Mouse (Mus musculus) neural tube, embryonic 11.5 days (tissue): Measurements from ENCODE around the gene Tmod1. TPM values are rescaled to one million over a fixed set of nuclear protein-coding genes. Genes with fewer than 3 reads are reported as not detected.

Experiments
- ATAC-seq: fragments of 200-750 bp; cut with Nextera tagmentation; 2 replicates; pipeline ENCODE4 v1.8.0; 2017; ENCODE audit warnings: moderate number of reproducible peaks, mild to moderate bottlenecking, moderate TSS enrichment, moderate library complexity; ENCODE audit not compliant: insufficient read depth, low FRiP score, low TSS enrichment
- DNase-seq: peaks from one replicate; pipeline ENCODE4 v3.0.0-alpha.2; 2015; ENCODE audit warnings: low spot score
- H3K27ac ChIP-seq: fragments of 300-500 bp; sonication (generic); 2 replicates; pipeline ENCODE4 v1.5.1; 2014; ENCODE audit warnings: low read depth, mild to moderate bottlenecking, low read length
- H3K27me3 ChIP-seq: fragments of 300-500 bp; sonication (generic); 2 replicates; pipeline ENCODE4 v1.6.1; 2014; ENCODE audit warnings: mild to moderate bottlenecking, low read length, mixed read lengths; ENCODE audit not compliant: control insufficient read depth, insufficient read depth
- H3K36me3 ChIP-seq: fragments of 300-500 bp; sonication (generic); 2 replicates; pipeline ENCODE4 v1.6.1; 2014; ENCODE audit warnings: mild to moderate bottlenecking, low read length, moderate library complexity, mixed read lengths; ENCODE audit not compliant: control insufficient read depth, insufficient read depth
- H3K4me1 ChIP-seq: fragments of 300-500 bp; sonication (generic); 2 replicates; pipeline ENCODE4 v1.6.1; 2014; ENCODE audit warnings: low read length, mixed read lengths; ENCODE audit not compliant: control insufficient read depth, insufficient read depth
- H3K4me2 ChIP-seq: fragments of 300-500 bp; sonication (generic); 2 replicates; pipeline ENCODE4 v1.6.1; 2014; ENCODE audit warnings: low read depth, mild to moderate bottlenecking, moderate library complexity
- H3K4me3 ChIP-seq: fragments of 300-500 bp; sonication (generic); 2 replicates; pipeline ENCODE4 v1.5.1; 2014; ENCODE audit warnings: low read depth, low read length
- H3K9ac ChIP-seq: fragments of 300-500 bp; sonication (generic); 2 replicates; pipeline ENCODE4 v1.6.1; 2014; ENCODE audit warnings: mild to moderate bottlenecking, low read length
- H3K9me3 ChIP-seq: fragments of 300-500 bp; sonication (generic); 2 replicates; pipeline ENCODE4 v1.6.1; 2016; ENCODE audit warnings: low read length; ENCODE audit not compliant: control insufficient read depth
- WGBS: fragments of 180-500 bp; shearing (Covaris S2); extraction: QIAGEN DNeasy Blood & Tissue Kit; methylation state at CpG from one replicate; pipeline ENCODE4 v1.1.7; 2014; 5-methylcytosine and 5-hydroxymethylcytosine counted together
- polyA plus RNA-seq: library from polyadenylated mRNA; unstranded; fragments of >200 nt; fragmentation: Nextera tagmentation; extraction: Ambion mirVana; gene quantifications from 2 replicates; pipeline ENCODE4 v1.2.1, GENCODE M21; 2014

The Tmod1 gene
- polyA plus RNA-seq, 1 experiment from 2014 or later, result 5.2 TPM

DNA sequence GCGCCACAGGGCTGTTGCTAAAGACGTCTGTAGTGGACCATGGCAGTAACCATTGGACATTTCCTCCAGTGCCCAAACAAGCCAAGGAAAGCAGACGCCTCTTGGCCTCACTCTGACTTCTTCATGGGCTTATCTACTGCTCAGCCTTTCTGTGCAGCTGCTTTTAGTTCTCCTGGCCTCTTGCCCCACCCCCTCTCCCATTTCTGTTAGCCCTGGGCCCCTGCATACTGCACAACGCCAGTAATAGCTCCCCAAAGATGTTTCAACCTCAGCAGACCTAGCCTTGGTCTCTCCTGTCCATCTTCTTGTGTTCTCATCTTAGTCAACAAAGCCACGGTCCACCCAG is 3.7 kb downstream of the Tmod1 start:
- Histone ChIP-seq H3K9me3 (no peaks in the 10 kb centered on the region), H3K36me3 (no peaks in the 10 kb centered on the region), H3K27ac (no peak overlapping the region; the same call in 1 of the 2 replicates), H3K27me3 (peaks cover 34% of the 10 kb centered on the region), H3K4me1 (peaks cover 13% of the 10 kb centered on the region), H3K9ac (no peak overlapping the region), H3K4me3 (no peak overlapping the region), H3K4me2 (no peak overlapping the region)
- DNase-seq (no peak), ATAC-seq (no peak)
- WGBS, result 42% methylated on average over 5 of the region's 5 CpGs

- WGBS, result 76% methylated on average over 8 of the region's 8 CpGs
- Histone ChIP-seq H3K27ac (no peak overlapping the region), H3K4me2 (no peak overlapping the region), H3K27me3 (peaks cover 25% of the 10 kb centered on the region), H3K9me3 (no peaks in the 10 kb centered on the region), H3K4me3 (no peak overlapping the region), H3K4me1 (peaks cover 13% of the 10 kb centered on the region), H3K9ac (no peak overlapping the region), H3K36me3 (no peaks in the 10 kb centered on the region)
- ATAC-seq, result no peak
- no peak for DNase-seq
These were observed 4.6 kb downstream of the Tmod1 start for GRCm38 (mm10) chr4:46043361-46043760.

DNA sequence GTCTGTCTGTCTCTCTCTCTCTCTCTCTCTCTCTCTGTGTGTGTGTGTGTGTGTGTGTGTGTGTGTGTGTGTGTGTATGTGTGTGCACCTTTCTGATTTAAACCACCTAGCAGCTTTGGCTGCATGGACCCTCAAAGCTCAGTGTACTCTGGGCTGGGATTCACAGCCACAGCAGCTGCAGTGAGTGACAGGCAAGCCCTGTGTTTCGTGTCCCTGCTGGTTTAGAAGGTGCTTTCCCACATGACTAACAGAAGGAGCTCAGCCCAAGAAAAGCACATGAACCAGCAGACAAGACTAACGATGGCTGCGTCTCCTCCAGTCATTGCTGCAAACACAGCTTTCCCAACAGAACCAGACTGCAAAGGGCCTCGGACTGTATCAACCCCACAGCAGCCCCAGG is 9.2 kb downstream of the Tmod1 start:
- Histone ChIP-seq H3K9ac (no peak overlapping the region), H3K9me3 (no peaks in the 10 kb centered on the region), H3K36me3 (no peaks in the 10 kb centered on the region), H3K4me3 (no peak overlapping the region), H3K27me3 (no peaks in the 10 kb centered on the region), H3K4me2 (no peak overlapping the region), H3K4me1 (no peaks in the 10 kb centered on the region), H3K27ac (no peak overlapping the region)
- DNase-seq, result no peak
- 70% methylated on average over 4 of the region's 4 CpGs for WGBS
- no peak for ATAC-seq

DNA sequence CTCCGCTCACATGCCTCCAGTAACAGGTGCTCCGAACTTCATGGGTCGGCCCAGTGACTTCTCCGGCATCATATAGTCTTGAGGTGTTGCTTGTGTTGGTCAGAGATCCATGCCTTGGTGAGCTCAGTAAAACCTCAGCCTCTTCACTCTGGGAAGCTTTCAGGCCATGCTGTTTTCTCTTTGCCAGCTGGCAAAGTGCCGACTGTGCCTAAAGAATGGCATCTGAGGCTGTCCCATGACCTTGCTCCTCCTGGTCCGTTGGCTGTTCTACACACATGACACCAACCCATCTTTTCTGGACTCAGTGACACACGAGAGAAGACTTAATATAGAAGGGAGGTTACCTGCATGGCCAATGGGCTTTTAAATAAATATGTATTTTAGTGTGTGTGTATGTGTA is 9.7 kb downstream of the Tmod1 start:
- Histone ChIP-seq H3K27me3 (no peaks in the 10 kb centered on the region), H3K27ac (no peak overlapping the region), H3K36me3 (no peaks in the 10 kb centered on the region), H3K9me3 (no peaks in the 10 kb centered on the region), H3K4me1 (no peaks in the 10 kb centered on the region), H3K4me2 (no peak overlapping the region), H3K9ac (no peak overlapping the region), H3K4me3 (no peak overlapping the region)
- DNase-seq (no peak), ATAC-seq (no peak)
- WGBS, result 86% methylated on average over 7 of the region's 7 CpGs

DNA sequence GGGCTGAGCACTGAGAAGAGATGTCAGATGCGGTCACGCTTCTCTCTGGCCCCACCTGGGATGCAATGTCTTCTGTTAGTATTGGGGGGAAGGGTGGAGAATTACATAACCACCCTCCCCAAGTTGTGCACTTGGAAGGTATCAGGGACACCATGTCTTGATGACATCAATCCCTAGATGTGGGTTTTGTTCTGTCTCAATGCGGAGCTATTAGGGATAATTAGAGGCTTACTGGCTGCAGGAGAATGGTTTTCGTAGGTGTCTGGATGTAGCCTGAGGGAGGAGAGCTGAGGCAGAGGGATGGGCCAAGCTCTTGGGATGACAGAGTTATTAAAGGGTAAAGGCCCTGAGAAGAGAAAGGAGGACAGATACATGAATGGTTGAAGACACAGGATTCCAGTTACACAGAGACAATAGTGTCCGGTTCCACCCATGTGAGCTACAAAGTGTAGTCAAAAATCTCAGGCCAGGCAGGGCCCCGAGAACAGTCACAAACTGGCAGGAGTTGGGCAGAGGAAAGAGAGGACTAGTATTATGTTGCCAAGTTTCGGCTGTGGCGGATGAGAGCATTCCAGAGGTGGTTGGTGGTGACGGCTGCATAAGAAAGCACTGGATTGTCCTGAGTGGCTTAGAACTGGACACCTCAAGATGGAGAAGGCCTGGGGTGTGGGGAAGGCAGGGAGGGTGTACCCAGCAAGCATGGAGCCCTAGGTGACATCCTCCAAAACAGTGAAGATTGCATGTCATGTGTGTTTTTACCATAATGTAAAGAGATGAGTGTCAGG is 14.8 kb downstream of the Tmod1 start:
- H3K9ac ChIP-seq, result no peak overlapping the region
- no peaks in the 10 kb centered on the region for H3K36me3 ChIP-seq
- no peaks in the 10 kb centered on the region for H3K4me1 ChIP-seq
- H3K9me3 ChIP-seq, result no peaks in the 10 kb centered on the region
- WGBS, result 88% methylated on average over 9 of the region's 9 CpGs
- ATAC-seq (no peak), DNase-seq (no peak)
- no peak overlapping the region for H3K4me2 ChIP-seq
- H3K27me3 ChIP-seq, result no peaks in the 10 kb centered on the region
- H3K27ac ChIP-seq, result no peak overlapping the region
- H3K4me3 ChIP-seq, result no peak overlapping the region

DNA sequence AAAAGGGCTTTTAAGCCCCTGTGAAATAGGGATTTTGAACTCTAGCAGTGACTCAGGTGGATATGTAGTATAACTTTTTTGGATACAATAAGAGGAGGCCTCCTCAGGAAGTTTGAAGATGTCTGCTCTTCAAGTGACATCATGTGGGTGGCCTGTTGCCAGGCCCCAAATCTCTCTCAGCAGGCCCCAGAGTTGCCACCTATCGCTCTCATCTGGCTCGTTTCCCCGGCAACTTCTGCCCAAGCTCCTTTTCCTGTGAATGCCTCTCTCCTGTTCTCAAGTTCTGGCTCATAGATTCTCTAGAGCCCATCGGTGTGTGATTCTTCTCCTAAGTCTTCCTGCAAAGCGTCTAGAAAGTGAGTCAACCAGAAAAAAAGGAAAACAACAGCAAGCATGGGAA is 17.4 kb downstream of the Tmod1 start:
- Histone ChIP-seq H3K9me3 (no peaks in the 10 kb centered on the region), H3K9ac (no peak overlapping the region), H3K4me3 (no peak overlapping the region), H3K27ac (no peak overlapping the region), H3K27me3 (no peaks in the 10 kb centered on the region), H3K36me3 (no peaks in the 10 kb centered on the region), H3K4me1 (no peaks in the 10 kb centered on the region), H3K4me2 (no peak overlapping the region)
- no peak for ATAC-seq
- 93% methylated on average over 5 of the region's 5 CpGs for WGBS
- no peak for DNase-seq

DNA sequence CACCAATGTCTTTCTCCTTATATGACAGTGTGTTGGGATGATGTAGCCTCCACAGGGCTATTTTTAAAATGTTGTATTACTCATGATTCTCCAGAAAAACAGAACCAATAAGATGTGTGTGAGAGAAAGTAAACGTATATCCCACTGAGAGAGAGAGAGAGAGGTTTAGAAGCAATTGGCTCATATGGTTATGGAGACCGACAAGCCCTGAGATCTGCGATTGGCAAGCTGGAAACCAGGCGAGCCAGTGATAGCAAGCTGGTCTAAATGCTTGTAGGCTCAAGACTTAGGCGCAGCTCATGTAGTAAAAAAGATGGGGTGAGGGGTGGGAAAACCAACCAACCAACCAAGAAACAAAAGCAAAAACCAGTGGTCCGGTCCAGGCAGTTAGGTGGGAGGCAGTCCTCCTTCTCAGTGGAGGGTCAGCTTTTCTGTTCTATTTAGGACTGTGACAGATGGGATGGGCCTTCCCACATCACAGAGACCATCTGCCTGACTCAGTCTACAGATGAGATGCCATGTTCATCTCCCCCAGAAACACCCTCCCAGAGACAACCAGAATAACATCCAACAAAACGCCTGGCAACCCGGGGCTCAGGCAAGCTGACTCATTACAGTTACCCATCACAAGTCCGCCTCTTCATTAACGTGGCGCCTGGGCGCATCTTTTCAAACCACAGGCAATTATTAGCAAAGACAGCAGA is 22.7 kb downstream of the Tmod1 start:
- ATAC-seq, result no peak
- Histone ChIP-seq H3K27me3 (no peaks in the 10 kb centered on the region), H3K9me3 (no peaks in the 10 kb centered on the region), H3K4me3 (no peak overlapping the region), H3K27ac (no peak overlapping the region), H3K36me3 (no peaks in the 10 kb centered on the region), H3K4me1 (no peaks in the 10 kb centered on the region), H3K4me2 (no peak overlapping the region), H3K9ac (no peak overlapping the region)
- 90% methylated on average over 12 of the region's 12 CpGs for WGBS
- DNase-seq, result no peak

- Histone ChIP-seq H3K27me3 (no peaks in the 10 kb centered on the region), H3K9ac (no peak overlapping the region), H3K4me3 (no peak overlapping the region), H3K4me2 (no peak overlapping the region), H3K36me3 (no peaks in the 10 kb centered on the region), H3K27ac (no peak overlapping the region), H3K4me1 (no peaks in the 10 kb centered on the region), H3K9me3 (no peaks in the 10 kb centered on the region)
- ATAC-seq (no peak), DNase-seq (no peak)
- 87% methylated on average over 4 of the region's 4 CpGs for WGBS
These were observed 25.1 kb downstream of the Tmod1 start for GRCm38 (mm10) chr4:46063841-46064240.

GRCm38 (mm10) chr4:46064263-46064662 is 25.5 kb downstream of the Tmod1 start:
- WGBS, result 37% methylated on average over 8 of the region's 8 CpGs
- H3K9me3 ChIP-seq, result no peaks in the 10 kb centered on the region
- ATAC-seq (no peak), DNase-seq (no peak)
- H3K4me3 ChIP-seq, result no peak overlapping the region
- H3K36me3 ChIP-seq, result no peaks in the 10 kb centered on the region
- H3K27me3 ChIP-seq, result no peaks in the 10 kb centered on the region
- H3K9ac ChIP-seq, result no peak overlapping the region
- H3K27ac ChIP-seq, result no peak overlapping the region
- no peak overlapping the region for H3K4me2 ChIP-seq
- H3K4me1 ChIP-seq, result no peaks in the 10 kb centered on the region
